Mouse (Mus musculus) E14TG2a.4 (cell line): ENCODE results near the gene Gm42669.

Experiments used
- CTCF ChIP-seq: conservative IDR thresholded peaks from 2 replicates; pipeline ENCODE4 v1.5.1; 2014; ENCODE audit warnings: low read length
- POU5F1 ChIP-seq: IDR thresholded peaks from 2 replicates; pipeline ENCODE4 v1.6.1; 2014; ENCODE audit warnings: low read length, borderline replicate concordance

GRCm38 (mm10) chr5:107470600-107471329, 36.7 kb upstream of the Gm42669 start:
- TF ChIP-seq CTCF (no peak), POU5F1 (no peak)
